Mouse (Mus musculus): ENCODE measurements around the gene Lrig1. TPM values are rescaled to one million over a fixed set of nuclear protein-coding genes. Genes with fewer than 3 reads are reported as not detected.
A peak's percentile ranks its signal among the peaks of the same experiment; 100 is the strongest.

Gene Lrig1
- total RNA-seq, 2 experiments from 2014 or later, result 21.6 to 25.3 TPM

DNA sequence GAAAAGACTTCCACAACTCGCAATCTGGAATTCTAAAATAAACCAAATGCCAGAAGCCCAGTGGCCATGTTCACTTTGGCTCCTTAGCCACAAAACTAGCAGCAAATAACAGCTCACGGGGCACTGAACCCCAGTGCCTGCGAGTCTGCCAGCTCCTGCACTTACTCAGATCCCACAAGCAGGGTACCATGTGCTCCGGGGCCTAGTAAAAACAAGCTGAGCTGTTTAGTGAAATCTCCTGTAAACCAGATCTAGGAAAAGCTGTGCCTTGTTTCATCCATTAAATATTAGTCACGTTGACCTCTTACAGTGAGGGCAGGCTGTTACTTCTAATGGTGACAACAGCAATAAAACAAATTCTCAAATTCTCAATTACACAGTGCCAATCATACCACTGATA is 81.3 kb downstream of the Lrig1 start:
- DNase-seq, result no peak

DNA sequence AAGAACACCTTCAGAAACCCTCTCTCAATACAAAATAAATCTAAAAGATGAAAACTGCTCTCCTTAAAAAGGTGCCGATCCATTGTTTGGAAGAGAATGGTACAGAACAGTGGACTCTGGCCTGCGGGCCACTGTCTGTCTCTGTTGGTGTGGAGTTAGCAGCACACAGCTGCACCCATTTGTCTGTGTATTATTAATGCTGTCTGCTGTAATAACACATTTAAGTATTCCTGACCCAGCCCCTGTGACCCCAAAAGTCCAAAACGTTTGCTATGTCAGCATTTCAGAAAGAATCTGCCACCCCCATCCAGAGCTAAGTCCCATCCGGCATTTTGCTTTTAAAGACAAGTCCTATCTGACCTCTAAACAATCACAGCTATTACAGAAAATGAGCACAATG is 84.0 kb downstream of the Lrig1 start:
- DNase-seq, result no peak

DNA sequence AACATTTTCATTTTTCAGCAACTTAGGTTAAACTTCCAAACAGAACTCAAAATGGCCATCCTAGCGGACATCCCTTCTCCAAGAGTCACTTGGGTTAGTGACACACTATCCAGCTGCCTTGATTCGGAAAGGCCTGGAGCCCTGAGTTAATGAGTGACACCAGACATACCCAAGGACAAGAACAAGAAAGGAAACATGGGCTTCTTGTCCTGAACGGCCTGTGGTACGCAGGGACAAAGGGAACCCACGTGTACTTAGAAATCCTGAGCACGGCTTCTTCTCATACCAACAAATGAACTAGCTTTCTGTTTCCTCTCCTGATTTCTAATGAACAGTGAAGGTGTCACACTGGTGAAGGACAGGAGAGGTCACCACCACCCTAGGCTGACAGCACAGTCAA is 85.6 kb downstream of the Lrig1 start:
- DNase-seq, result no peak

DNA sequence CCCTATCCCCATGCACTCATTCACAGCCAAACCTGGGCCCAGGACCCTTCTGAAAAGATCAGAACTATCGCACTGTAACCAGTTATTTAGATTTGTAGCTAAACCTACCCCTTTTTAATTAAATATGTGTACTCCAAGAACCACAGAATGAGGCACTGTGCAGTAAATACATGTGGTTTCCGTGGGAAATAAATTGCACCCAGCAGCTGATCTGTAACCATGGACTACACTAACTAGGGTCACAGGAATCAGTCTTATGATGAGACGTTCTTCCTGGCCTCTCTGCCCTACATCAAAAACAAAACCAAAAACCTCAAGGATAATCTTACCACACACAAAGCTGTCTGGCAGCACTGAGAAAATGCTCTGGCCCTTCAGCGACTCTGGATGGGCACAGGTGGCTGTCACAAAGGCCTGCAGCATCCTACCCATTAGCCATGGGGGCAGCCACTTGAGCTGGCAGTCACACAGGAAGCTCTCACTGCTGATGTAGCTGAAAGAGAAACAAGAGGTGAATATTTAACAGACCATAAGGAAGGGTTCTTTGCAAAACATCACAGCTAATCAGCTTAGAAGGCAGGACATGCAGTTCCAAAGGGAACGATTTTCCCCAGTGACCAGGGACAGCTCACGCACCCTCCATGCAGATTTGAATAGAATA is 86.6 kb downstream of the Lrig1 start:
- no peak for DNase-seq

DNA sequence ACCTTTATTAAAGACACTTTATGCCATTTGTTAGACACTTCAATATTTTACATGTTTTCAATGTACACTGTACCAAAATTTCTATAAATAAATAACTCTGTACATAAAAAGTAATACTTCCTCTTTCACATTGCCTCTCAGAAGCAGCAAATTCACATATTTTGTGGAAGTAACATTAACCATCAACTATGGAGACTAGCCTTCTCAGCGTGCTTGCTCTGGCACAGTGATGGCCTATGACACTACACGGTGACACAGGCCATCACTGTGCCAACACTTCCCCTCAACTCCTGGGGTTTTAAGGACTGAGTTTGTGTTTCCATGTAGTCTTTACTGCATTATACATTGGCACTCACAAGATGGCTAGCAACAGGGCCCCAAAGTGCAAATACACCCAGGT is 95.4 kb downstream of the Lrig1 start:
- no peak for DNase-seq

DNA sequence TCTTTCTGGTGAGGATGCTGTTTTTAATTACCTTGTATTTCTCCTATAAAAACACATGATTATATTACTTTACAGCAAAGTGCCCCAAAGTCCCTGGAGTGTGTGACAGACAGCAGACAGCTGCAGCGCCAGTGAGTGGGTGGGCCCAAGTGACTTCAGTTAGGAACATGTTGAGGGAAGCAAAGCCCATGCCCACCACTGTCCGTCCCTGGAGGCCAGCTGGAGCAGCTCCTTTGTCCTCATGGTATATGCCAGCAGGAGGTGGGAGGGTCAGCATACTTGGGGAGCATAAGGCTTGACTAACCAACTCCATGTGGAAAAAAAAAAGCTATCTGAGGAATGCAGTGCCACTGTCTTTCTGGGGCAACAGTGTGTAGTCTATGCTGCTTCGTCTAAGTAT is 95.9 kb downstream of the Lrig1 start:
- DNase-seq, result no peak

DNA sequence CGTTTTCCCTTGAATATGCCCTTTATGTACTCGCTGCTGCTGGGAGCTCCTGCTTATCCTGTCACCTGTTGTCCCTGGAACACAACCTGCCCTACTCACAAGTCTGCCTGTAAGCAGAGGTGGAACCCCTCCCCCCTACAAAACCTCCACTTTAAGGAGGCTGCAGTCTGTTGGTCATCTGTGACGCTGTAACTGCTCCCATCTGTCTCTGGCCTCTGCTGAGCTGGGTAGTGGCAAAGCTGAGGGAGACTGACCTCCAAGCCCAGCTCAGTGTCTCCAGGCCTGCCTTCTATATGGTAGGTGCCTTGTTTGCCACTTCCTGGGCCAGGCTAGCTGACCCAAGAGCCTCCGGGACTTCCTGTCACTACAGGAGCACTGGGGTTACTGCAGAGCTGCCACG is 98.1 kb downstream of the Lrig1 start:
- no peak for DNase-seq

DNA sequence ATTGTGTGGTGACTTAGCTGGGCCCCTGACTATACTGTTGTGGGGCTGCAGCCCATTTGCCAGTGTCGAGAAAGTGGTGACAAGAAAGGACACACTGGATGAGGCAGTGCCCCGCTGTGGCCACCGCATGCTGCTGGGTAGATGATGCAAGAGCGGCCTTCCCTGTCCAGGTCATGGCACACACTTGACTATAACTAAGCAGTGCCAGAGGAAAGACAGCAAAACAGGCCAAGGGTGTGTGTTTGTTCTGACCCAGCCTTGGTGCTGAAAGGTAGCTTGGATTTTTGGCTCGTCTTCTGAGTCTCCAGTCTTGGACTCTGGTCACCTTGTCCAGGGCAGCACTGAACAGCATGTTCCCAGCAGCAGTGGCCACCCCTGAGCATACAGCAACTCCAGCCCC is 98.9 kb downstream of the Lrig1 start:
- peak; percentile 77 for DNase-seq

DNA sequence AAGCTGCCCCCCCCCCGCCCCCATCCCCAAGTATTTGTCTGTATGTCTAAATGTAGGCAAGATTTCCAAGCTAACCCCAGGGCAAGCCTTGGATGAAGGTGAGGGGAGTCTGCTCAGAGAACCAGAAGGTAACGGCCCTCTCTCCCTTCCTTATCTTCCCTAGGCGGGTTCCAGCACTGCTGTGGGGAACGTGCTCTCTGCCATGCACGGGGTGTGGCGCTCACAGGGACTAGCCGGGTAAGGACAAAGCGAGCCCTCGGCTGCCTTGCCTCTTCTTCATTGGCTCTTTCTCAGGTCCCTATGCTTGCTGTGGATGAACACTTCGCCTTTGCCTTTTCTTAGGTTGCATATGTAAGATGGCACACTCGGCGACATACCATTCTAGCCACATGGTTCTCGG is 100.9 kb downstream of the Lrig1 start:
- DNase-seq, result no peak

DNA sequence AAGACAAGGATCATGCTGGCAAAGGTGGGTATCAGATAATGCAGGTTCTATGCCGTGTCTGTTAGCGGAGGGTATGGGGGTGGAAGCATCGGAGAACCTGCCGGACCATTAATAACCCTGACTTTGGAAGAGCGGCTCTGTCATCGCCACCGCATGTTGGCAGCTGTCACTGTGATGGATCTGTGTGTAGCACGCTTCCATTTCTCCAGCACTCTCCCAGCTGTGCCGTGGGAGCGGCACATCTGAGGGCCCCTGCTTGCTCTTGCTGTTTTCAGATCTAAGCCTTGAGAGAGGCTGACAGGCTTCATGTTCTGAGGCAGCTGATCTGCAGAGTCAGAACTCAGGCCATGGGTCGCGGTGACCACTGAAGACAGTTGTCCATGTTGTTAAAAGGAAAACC is 101.5 kb downstream of the Lrig1 start:
- no peak for DNase-seq

DNA sequence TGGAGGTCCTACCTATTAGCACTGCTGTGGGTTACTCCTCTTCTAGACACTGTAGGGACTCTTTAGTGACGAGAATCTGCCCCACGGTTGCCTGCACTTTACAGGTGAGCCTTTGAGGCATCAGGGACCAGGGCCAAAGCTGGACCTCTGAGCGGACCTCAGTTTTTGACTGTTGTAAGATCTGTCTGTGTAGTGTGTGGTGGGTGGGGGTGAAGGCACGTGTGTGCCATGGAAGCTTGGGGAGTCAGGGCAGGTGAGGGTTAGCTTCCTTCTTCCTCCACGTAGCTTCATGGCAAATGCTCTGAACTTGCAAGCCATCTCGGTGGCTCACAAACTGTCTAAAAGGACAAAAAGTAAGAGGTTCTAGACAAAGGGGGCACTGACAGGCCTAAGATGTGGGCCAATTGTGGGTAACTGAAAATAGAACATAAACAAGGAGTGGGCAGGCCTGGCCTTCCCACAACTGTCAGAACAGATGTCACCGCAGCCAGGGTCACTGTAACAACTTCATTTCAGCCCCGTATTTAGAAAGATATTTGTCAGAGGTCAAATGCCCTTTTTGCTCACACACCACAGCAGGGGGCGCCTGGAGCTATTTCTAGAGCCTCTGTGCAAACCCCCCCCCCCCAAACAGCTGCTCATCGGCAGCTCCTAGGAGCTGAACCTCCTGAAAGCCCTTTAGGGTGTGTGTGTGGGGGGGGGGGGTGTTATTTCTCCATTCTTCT is 103.0 kb downstream of the Lrig1 start:
- peak; percentile 49 for DNase-seq

DNA sequence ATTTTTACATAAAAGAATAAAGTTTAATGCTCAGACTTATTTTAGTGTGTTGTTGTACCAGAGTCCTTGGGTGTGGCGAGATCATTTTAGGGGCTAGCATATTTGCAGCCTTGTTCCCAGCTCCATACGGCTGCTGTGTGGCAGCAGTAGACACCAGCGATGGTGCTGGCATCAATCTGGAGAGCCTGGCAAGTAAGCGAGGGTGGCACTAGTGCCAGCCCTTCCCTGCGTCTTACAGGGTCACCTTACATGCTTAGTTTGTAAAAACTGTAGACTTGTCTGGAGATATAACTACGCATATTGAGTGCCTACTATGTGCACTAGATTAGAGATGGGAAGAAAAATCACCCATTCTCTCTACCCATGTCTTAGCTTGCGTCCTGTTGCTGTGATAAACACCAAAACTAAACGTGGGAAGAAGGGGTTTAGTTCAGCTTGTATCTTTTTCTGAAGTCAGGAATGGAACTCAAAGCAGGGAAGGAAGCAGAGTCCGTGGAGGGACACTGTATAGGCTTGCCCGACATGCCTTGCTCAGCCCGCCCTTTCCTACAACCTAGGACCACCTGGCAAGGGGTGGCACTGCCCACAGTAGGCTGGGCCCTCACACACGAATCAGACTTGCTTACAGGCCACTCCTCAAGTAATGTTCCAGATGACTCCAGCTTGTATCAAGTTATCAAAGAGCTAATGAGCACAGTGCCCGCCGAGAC is 103.8 kb downstream of the Lrig1 start:
- peak; percentile 57 for DNase-seq

DNA sequence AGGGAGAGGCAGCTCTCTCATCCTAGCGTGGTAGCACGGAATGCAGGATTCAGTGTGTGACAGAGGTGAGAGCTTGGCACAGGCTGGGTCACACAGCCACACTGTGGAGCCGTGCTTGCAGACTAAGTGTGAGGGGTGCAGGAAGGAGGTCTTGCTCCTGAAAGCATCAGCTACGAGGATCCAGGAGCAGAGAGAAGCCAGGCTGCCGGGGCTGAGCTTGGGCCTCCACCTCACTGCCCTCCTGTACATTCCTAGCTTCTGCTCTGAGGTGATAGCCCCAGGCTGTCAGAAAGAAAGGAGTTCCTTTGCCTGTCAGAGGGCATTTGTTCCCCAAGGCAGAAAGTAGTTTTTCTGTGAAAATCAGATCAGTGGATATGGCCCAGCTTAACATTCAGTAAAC is 104.8 kb downstream of the Lrig1 start:
- DNase-seq, result no peak

DNA sequence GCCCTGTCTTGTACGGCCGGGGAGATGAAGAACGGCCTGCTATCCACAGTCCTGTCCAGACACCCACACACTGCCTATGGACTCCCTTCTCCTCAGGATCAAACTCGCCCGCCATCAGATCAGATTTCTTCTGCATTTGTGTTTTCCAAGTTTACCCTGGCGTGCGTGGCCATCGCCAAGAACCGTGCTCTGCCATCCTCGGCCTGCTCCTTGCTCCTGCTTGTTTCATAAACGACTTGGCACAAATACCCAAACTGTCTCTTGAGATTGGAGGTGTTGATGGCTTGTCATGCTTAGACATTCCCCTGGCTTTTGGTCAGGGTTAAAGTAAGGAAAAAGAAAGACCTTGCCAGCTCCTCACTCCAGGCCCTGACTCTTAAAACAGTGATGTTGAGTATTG is 105.2 kb downstream of the Lrig1 start:
- DNase-seq, result peak; percentile 44

DNA sequence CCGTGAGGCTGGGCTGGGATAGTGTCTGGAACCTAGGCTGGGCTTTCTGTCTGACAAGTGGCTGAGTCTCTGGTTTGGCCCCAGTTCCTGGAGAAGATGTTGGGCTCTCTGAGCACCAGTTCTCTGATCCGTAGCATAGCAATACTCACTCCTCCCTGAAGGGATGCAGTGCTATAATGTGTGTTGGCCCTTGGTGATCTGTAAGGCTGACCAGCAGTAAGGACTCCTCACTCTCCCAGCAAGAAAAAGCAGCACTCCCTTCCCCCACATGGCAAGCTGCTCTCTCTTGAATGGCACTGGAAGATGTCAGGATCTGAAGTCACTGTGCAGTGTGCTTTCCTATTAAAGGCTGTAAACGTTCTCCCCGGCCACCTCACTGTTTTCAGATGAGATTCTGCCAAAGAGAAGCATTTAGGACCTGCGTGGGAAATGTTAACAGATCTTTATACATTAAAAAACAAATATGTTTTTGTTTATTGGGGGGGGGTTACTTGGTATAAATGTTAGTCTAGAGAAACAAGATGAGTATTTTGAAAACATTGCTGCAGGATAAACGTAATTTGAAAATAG is 105.8 kb downstream of the Lrig1 start:
- DNase-seq, result no peak

DNA sequence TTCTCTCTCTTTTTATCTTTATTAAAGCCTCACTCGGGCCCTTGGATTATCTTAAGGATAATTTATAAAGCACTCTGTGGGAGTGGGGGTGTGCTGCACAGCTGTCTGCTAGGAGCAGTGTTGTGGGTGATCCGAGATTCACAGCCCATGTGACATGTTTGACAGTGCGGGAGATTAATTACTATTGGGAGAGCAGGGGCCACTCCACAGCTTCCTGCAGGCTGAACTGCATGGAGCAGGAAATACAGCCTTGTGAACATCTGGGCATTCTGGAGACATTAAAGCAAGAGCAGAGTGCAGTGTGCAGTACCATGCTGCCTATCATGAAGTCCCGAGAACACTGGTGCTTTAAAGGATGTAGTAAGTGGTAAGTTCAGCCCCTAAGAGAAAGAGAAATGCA is 107.2 kb downstream of the Lrig1 start:
- no peak for DNase-seq

DNA sequence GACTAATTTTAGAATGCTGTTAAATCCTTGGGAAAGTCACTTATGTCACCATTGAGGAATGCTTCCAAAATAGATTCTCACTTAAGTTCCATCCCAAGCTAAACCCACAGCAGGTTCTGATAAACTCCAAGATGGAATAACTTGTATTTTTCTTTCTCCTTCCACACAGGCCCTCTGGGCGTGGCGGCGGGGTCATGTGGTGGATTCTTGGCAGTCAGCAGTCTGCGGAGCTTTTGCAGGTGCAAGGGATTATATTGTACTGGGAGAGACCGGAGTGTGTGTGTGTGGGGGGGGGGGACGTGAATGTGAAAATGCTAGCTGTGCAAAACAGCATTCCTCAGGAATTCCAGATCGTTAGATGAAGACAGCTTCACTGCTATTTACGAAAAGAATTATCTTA is 107.7 kb downstream of the Lrig1 start:
- DNase-seq, result peak; percentile 39

DNA sequence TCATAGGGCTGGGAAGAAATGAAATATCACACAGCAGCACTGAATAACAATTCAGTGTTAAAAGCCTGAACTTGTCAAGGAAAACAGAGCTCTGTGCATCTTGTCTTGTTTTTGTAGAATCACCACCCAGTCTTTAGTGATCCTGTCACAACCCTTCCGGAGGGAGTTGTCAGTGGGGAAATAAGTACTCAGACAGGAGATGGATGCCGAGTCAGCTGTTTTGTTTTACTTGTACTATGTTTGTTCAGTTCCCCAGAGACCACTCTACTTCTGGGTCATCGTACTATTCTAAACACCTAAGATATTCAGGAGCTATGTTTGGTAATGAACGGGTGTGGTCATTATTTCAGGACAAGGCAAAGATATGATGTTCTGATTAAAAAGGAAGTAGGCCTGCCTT is 111.6 kb downstream of the Lrig1 start:
- no peak for DNase-seq

DNA sequence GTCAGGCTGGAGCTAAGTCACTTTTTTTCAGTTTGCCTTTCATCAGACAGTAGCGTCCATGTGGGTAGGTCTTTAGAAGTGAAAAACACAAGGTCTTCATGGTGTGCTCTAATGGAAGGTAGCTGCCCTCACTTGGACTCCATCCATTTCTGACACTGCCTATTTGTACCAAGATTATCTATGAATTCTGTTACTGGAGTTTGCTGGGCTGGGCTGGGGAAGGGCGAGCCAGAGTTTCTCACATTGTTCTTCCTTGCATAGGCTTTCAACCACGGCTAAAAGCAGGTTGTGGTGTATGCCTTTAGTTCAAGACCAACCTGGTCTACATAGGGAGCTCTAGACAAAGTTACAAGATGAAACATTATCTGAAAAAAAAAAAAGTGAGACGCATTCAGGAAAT is 115.0 kb downstream of the Lrig1 start:
- DNase-seq, result no peak

DNA sequence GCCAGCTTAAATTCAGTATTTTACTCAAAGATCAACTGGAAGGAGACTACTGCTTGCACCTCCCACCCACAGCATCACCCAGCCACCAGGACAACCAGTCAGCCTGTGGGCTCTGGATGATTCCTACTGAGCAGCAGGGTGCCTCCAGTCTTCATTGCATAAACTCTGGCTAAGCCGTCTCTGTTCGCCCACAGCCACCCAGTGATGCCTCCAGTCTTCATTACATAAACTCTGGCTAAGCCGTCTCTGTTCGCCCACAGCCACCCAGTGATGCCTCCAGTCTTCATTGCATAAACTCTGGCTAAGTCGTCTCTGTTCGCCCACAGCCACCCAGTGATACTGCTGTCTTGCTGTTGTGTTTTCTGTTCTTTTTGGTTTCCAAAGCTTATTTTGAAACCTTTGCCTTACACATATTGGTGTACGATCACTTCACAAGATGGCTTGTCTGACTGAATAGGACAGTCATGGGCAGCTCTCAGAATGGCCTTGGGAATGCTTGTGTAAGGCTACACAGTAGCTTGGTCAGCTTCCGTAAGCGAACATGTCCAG is 115.7 kb downstream of the Lrig1 start:
- DNase-seq, result no peak

DNA sequence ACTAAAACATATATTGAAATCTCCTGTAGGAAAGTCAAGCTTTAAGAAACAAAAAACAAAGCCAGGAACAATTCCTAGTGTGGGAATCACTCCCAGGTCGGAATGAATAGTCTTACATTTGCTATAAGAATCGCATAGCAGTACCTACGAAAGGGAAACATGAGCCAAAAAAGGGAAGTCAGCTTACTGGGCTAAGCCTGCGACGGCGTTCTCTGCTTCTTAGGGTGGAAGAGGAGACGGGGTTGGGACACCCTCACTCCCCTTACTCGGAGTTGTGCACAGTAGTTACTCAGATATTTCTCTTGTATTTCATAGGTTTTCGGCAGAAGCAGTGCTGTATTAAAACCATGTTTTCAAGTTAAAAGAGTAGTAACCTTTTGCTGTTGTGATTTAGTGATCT is 117.9 kb downstream of the Lrig1 start:
- no peak for DNase-seq

DNA sequence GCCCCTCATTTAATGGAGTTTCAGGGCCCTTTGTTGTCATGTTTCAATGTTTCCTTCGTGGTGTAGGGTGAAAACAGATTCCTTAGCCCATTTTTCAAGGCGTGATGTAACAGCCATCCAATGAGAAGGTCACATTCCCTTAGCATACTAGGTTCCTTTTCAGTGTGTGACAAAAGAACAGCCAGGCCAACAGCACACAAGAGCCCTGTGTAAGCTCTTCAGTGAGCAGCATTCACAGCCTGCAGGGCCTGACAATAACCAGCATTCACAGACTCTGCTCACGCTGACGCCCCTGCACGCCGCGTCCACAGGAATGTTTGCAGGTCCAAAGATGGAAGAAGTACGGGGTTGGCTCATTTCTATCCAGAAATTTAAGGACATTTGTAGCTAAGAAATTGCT is 122.0 kb downstream of the Lrig1 start:
- no peak for DNase-seq

DNA sequence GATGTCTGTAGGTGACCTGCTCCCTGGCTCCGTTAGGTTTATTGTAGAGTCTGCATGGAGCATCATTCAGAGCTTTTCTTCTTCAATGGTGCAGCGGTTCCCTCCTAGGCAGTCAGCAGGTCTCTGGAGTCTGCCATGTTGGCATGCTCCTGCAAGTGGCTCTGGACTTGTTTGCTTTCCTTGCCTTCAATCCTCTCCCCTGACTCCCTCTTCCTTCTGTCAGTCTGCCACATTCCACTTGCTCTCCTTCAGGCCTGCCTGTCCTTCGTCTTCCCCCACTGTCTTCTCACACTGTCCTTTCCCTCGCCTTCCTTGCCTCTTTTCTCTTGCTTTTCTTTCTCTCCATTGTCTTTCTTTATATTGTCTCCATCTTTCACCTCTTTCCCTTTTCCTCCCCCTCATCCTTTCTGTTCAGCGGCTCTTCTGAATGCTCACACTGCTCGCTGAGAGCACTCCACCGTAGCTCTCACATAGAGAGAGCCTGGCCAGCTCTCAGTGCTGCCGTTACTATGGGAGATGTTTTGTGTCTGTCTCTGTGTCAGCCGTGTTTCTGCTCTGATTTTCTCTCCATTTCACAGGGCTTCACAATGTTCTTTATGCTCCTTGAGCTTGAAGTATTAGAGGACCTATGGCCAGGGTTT is 124.3 kb downstream of the Lrig1 start:
- DNase-seq, result no peak

Measured in adrenal gland, postnatal 10 days (tissue).